Mouse (Mus musculus) C2C12 (cell line): ENCODE measurements around the gene Mlc1. TPM values are rescaled to one million over a fixed set of nuclear protein-coding genes. Genes with fewer than 3 reads are reported as not detected.

Source experiments
- H3K27me3 ChIP-seq: one replicate; pipeline ENCODE4 v1.6.1; 2011; ENCODE audit not compliant: control insufficient read depth, insufficient read depth, insufficient read length
- H3K36me3 ChIP-seq: one replicate; pipeline ENCODE4 v1.6.1; 2011; ENCODE audit not compliant: control insufficient read depth, insufficient read depth
- H3K4me3 ChIP-seq: one replicate; pipeline ENCODE4 v1.5.1; 2011; ENCODE audit warnings: mild to moderate bottlenecking, control low read depth; ENCODE audit not compliant: poor library complexity, insufficient read depth, severe bottlenecking
- H3K79me2 ChIP-seq: one replicate; pipeline ENCODE4 v1.6.1; 2011; ENCODE audit not compliant: control insufficient read depth, insufficient read depth
- H3K79me3 ChIP-seq: one replicate; pipeline ENCODE4 v1.6.1; 2011; ENCODE audit warnings: low read depth, control low read depth
- H3ac ChIP-seq: one replicate; pipeline ENCODE3; 2011; ENCODE audit warnings: low read depth; ENCODE audit not compliant: control insufficient read depth, insufficient read length
- CEBPB ChIP-seq: IDR thresholded peaks from one replicate; pipeline ENCODE4 v1.6.1; 2011; ENCODE audit warnings: low read depth, mild to moderate bottlenecking, control low read depth, moderate library complexity
- CTCF ChIP-seq: IDR thresholded peaks from one replicate; pipeline ENCODE4 v1.5.1; 2011; ENCODE audit not compliant: control insufficient read depth, insufficient read depth, insufficient read length
- FOSL1 ChIP-seq: IDR thresholded peaks from one replicate; pipeline ENCODE4 v1.8.0; 2011; ENCODE audit warnings: mild to moderate bottlenecking, low read length; ENCODE audit not compliant: poor library complexity, insufficient read depth, severe bottlenecking
- MAX ChIP-seq: IDR thresholded peaks from one replicate; pipeline ENCODE4 v1.6.1; 2011; ENCODE audit warnings: mild to moderate bottlenecking, control low read depth
- MYOD1 ChIP-seq: IDR thresholded peaks from one replicate; pipeline ENCODE4 v1.6.1; 2011; ENCODE audit warnings: low read depth; ENCODE audit not compliant: control insufficient read depth, insufficient read length
- MYOG ChIP-seq: IDR thresholded peaks from one replicate; pipeline ENCODE4 v1.6.1; 2011; ENCODE audit not compliant: control insufficient read depth, insufficient read length; ENCODE audit errors: extremely low read depth
- USF1 ChIP-seq: IDR thresholded peaks from one replicate; pipeline ENCODE4 v1.6.1; 2011; ENCODE audit warnings: low read depth, mild to moderate bottlenecking, control low read depth, moderate library complexity
- polyA plus RNA-seq: library from polyadenylated mRNA; unstranded; fragments of >200 nt; fragmentation: generic; extraction: Trizol; gene quantifications from one replicate; pipeline ENCODE4 v1.2.1, GENCODE M21; 2012; ENCODE audit warnings: missing spikeins

Mlc1 gene
- polyA plus RNA-seq, 1 experiment, result 0.02 TPM

DNA sequence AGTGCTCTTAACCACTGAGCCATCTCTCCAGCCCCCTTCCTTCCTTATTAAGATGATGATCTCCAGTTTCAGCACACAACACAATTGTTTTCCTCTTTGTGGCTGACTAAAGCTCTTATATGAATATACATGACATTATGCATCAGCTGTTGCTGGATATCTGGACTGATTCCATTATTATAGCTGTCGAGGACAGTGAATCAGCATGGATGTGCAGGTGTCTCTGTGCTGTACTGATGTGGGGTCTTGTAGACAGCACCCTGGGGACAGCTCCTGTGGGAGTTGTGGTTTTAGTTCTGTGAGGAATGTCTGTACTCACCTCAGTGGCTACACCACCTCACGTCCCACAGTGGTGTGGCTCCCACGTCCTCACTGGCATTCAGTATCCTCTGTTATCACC, 22.4 kb upstream of the Mlc1 start:
- no peak overlapping the region for H3K4me3 ChIP-seq
- H3K36me3 ChIP-seq, result no peaks in the 10 kb centered on the region
- TF ChIP-seq CTCF (no peak), USF1 (no peak), MYOD1 (peak; percentile 76), FOSL1 (no peak)
- no peaks in the 10 kb centered on the region for H3K79me2 ChIP-seq
- peaks cover 48% of the 10 kb centered on the region for H3K27me3 ChIP-seq
- no peak overlapping the region for H3ac ChIP-seq
- H3K79me3 ChIP-seq, result no peaks in the 10 kb centered on the region

DNA sequence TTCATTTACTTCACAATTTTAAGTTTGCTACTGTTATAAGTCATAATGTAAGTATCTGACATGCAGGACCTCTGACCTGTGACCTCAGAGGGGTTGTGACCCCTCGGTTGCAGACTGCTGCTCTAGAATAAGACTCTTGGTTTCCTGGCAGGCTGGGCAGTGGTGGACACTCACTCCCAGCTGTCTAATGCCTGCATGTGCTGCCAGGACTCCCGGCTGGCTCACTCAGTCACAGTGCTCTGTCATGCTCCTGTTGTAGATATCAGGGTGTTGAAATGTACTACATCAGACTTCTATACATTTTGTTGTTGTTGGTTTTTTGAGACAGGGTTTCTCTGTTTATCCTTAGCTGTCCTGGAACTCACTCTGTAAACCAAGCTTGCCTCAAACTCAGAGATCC, 21.6 kb upstream of the Mlc1 start:
- Histone ChIP-seq H3ac (no peak overlapping the region), H3K79me2 (no peaks in the 10 kb centered on the region), H3K79me3 (no peaks in the 10 kb centered on the region), H3K27me3 (peaks cover 55% of the 10 kb centered on the region), H3K36me3 (no peaks in the 10 kb centered on the region), H3K4me3 (no peak overlapping the region)
- no peak for TF ChIP-seq MYOG
- TF ChIP-seq CTCF, result no peak
- TF ChIP-seq FOSL1, result no peak
- no peak for TF ChIP-seq CEBPB
- TF ChIP-seq MAX, result no peak

DNA sequence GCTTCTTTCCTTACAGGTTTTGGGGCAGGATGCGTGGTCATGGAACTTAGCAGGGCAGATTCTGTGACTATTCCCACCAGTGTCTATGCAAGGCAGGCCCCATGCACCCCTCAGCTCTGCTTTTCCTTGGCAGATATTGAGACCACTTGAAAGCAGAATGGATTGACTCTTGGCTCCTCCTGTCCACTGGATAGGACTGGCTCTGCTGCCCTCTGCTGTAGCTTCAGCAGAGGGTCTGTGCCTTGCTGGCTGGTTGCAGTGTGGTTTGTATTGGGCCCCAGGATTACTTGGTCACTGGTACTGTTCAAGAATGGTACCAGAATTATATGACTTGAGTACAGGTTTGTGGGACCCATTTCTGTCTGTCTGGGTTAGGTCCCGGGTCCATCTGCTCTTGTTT, 20.3 kb upstream of the Mlc1 start:
- H3K79me3 ChIP-seq, result no peaks in the 10 kb centered on the region
- H3K27me3 ChIP-seq, result peaks cover 61% of the 10 kb centered on the region
- no peak overlapping the region for H3K4me3 ChIP-seq
- no peaks in the 10 kb centered on the region for H3K36me3 ChIP-seq
- H3K79me2 ChIP-seq, result no peaks in the 10 kb centered on the region
- no peak overlapping the region for H3ac ChIP-seq
- TF ChIP-seq CEBPB (no peak), USF1 (no peak), FOSL1 (no peak), CTCF (no peak), MYOD1 (no peak), MYOG (no peak), MAX (no peak)

DNA sequence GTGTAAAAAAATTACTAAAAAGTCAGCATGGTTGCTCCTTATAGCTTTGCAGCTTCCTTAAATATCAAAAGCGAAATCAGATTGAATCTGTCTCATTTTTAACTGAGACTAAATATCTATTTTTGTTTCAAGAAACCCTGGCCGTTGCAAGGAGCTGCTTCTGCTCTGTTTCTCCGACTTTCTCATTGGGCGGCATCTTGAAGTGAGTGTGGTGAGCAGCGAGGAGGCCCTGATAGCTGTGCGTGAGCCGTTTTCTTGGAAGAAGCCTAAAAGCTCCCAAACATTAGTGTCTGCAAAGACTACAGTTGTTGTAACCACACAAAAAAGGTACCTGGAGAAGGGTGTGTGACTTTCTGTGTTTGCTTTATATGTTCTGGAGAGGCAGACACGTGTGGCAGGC, 19.8 kb upstream of the Mlc1 start:
- Histone ChIP-seq H3K36me3 (no peaks in the 10 kb centered on the region), H3K79me2 (no peaks in the 10 kb centered on the region), H3K27me3 (peaks cover 66% of the 10 kb centered on the region), H3K79me3 (no peaks in the 10 kb centered on the region), H3ac (no peak overlapping the region), H3K4me3 (no peak overlapping the region)
- TF ChIP-seq CTCF (no peak), CEBPB (no peak), USF1 (no peak), MAX (no peak), MYOG (no peak), FOSL1 (no peak), MYOD1 (no peak)

DNA sequence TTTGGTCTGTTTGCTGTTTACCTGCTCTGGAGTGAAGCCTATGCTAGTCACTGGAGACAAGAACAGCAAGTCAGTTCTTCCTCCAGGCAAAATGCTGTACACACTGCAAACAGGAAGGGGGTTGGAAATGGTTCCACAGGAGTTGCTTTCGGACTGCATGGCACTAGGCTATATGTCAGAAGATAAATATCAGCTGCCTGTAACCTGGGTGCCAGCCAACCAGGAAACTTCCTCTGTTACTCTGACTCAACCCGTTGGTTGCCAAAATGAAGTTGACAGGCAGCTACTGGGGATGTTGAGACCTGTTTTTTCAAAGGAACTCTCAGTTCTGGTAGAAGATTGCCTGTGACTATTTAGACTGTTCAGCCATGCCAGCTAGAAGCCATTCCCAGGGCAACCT, 10.4 kb upstream of the Mlc1 start:
- Histone ChIP-seq H3K27me3 (peaks cover 29% of the 10 kb centered on the region), H3K4me3 (no peak overlapping the region), H3K79me3 (no peaks in the 10 kb centered on the region), H3K79me2 (no peaks in the 10 kb centered on the region), H3K36me3 (no peaks in the 10 kb centered on the region), H3ac (no peak overlapping the region)
- TF ChIP-seq FOSL1 (no peak), MYOG (no peak), MYOD1 (no peak), MAX (no peak), CTCF (no peak), USF1 (no peak)

DNA sequence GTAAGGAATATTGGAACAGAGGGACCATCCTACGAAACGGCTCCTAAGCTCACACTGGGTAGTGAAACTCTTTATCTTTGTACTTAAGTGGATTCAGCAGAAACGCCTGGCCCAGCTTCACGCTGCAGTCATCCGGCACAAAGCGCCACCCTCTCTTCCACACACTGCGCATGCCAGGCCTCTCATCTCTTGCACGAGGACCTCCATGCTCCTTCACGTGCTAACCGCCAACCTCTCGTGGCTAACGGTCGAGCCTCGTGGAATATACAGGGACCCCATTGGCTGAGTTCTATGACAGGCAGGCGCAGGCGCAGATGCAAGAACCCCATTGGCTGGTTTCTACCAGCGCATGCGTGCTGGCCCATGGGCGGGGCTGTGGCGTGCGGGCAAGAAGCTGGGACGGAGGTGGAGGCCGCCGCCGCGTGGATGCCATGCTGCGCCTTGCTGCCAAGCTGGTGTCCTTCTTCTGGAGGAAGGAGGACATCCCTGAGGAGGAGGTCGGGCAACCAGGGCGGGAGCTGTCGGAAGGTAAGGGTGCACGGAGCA, 3.8 kb upstream of the Mlc1 start, which contains the start of gene Mov10l1:
Mov10l1 (plus strand) TSS at position 376 of the 546 bp plus-strand sequence.
- peaks cover 33% of the 10 kb centered on the region for H3K27me3 ChIP-seq
- H3K4me3 ChIP-seq, result no peak within 1 kb of the TSS

More for the DNA sequence above, 3.8 kb upstream of the Mlc1 start, which contains the start of gene Mov10l1:
- Histone ChIP-seq H3ac (no peak within 1 kb of the TSS), H3K79me2 (no peaks in the 10 kb centered on the region), H3K79me3 (no peaks in the 10 kb centered on the region), H3K36me3 (no peaks in the 10 kb centered on the region)
- no peak for TF ChIP-seq MYOD1
- TF ChIP-seq USF1, result no peak
- TF ChIP-seq CEBPB, result no peak
- TF ChIP-seq FOSL1, result no peak
- no peak for TF ChIP-seq CTCF
- TF ChIP-seq MAX, result no peak
- TF ChIP-seq MYOG, result no peak
